Mouse (Mus musculus): Measurements from ENCODE around the gene Xpnpep3.
"Not testable (repeated sequence)": the region's sequence is repeated elsewhere in the genome, so short reads cannot be mapped to it uniquely, and the experiment has no call there.

The Xpnpep3 gene

GRCm38 (mm10) chr15:81480284-81480683 lies 80.3 kb downstream of the Xpnpep3 start:
- DNase-seq (ENCODE audit: extremely low spot score): not testable (repeated sequence)

- DNase-seq (ENCODE audit: extremely low spot score): peak; percentile 18
These were observed 81.0 kb downstream of the Xpnpep3 start for GRCm38 (mm10) chr15:81480977-81481379.

GRCm38 (mm10) chr15:81482966-81483365 lies 83.0 kb downstream of the Xpnpep3 start:
- DNase-seq (ENCODE audit: extremely low spot score): no peak

GRCm38 (mm10) chr15:81483691-81484090 lies 83.8 kb downstream of the Xpnpep3 start:
- DNase-seq (ENCODE audit: extremely low spot score): no peak

- no peak for DNase-seq (ENCODE audit: extremely low spot score)
These were observed 85.5 kb downstream of the Xpnpep3 start for GRCm38 (mm10) chr15:81485483-81485882.

- no peak for DNase-seq (ENCODE audit: extremely low spot score)
These were observed 103.5 kb downstream of the Xpnpep3 start for GRCm38 (mm10) chr15:81503466-81503865.

- no peak for DNase-seq (ENCODE audit: extremely low spot score)
These were observed 104.1 kb downstream of the Xpnpep3 start for GRCm38 (mm10) chr15:81503995-81504394.
